Mouse (Mus musculus): ENCODE data around the gene Ddx18.

The Ddx18 gene

DNA sequence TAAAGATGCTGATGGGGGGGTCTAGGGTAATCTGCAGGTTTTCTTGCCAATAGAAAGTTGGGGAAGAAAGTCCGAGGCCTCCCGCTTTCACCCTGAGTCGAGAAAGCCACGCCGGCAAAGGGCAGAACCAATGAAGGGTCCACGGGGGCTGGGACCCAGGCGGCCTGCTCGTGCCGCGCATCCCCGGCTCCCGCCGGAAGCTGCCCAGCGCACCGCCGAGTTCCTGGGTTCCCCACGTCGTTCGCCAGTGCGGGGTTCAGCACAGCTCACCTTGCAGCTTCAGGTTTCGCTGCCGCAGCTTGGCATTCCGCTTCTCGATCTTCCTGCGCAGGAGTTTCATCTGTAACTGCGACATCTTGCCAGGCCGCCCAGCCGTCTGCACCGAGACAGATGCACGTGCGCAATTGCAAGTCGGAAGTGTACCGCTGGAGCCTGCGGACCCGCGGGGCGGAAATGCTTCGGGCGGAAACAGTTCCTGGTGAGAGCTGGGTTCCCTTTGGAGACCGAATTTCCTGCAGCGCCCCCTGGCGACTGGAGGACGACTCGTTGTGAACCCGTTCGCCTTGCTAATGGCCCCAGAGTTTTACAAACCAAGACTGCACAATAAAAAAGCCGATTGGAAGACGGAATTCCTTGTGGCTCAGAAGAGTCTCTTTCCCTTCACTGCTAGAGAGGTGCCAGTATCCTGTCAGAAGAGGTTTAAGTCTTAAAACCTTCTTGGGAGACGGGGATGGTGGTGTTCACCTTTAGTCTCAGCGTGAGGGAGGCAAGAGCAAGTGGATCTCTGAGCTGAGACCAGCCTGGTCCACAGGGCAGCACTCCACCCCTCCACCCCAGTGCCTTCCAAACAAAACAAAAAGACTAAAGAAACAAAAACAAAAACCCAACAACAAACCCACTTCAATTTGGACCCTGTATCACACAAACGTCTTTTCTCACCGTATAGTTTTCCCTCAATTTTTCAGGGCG, at the start of gene Ddx18:
Ddx18 (minus strand) TSS at position 469 of the 969 bp plus-strand sequence.
- peak; percentile 97 for DNase-seq (ENCODE audit: low read depth, low spot score)

DNA sequence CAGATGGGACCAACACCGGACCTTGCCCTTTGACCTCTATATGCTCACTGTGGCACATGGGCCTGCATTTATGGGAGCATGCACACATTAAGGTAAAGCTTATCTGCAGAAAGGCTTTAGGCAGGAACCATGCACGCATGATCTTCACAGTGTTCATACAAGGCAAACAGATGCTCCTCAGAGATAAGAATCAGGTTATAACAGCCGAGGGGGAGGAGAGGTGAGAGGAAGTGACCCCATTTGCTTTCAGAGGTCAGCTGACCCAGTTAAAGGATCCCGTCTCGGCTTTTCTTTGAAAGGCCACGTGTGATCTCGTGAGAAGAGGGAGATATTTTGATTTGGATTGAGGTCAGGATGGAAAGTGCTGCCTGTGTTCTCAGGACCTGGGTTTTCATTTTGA, 40.2 kb upstream of the Ddx18 start:
- peak; percentile 18 for DNase-seq (ENCODE audit: low read depth, low spot score)

DNA sequence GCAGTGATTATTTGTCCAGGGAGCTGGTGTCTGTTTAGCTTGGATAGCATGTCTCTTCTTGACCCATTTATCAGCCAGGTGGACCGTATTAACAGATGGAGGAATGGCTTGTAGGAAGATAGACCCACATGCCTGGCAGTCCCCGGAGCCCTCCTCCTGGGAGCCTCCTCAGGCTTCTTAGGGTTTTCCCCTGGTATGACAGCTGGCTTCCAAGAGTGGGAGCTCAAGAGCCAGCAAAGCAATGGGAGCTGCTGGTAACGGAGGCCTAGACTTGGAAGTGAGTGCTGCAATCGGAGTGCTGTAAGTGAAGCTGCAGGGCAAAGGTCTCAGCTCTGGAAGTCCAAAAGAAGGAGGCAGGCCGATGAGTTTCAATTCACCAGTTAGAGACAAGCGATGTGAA, 37.3 kb upstream of the Ddx18 start:
- DNase-seq (ENCODE audit: low read depth, low spot score) = peak; percentile 36

DNA sequence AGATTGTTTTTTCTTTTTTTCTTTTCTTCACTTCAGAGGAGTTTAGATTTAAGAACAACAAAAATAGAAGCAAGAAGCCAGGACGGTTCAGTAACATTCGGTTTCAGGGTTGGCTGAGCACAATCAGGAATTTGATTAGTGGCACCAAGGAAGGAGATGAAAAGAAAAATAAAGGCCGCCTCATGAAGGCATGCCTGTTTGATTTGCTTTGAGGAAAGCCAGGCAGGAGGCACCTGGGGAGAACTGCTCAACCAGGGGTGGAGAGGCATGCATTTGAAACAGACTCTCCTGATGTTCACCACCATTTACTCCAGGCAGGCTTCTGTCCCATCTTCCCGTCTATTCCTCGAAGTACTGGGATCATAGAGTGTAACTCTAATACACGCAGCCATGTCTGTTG, 34.1 kb upstream of the Ddx18 start:
- no peak for DNase-seq (ENCODE audit: low read depth, low spot score)

DNA sequence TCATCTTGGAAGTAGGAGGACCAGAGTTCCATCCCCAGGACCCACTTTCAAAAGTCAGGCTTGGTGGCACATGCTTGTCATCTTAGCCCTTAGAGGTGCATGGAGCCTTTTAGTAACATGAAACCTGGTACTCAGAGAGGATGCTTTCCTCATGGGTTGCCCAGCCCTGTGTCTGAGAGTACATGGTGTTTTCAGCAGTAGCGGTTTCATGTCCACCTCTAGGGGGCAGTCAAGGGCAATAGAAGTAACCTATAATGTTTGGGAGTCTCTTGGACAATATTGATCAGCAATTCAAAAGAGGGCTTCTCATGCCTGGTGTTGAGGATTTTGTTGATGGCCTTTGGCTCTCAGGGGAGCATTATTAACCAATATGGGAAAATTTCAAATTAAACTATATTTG, 33.3 kb upstream of the Ddx18 start:
- DNase-seq (ENCODE audit: low read depth, low spot score) = peak; percentile 77

DNA sequence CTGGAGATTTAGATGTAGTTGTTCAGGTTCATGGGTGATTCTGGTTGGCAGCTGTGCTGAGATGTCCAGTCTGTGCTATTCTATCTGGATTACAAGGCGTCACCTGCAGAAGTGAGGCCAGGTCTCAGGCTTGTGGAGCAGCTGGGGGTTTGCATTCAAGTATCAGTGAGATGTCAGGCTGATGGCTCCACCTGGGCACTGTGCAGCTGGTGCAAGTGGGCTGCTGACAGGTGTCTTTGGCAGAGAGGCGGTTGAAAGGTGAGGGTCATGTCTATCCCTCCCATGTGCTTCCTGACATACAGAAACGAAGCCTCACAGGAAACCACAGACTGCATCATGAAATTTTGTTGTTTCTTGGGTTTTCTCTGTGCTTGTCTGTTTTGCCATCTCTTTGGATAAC, 30.6 kb upstream of the Ddx18 start:
- DNase-seq (ENCODE audit: low read depth, low spot score) = no peak

DNA sequence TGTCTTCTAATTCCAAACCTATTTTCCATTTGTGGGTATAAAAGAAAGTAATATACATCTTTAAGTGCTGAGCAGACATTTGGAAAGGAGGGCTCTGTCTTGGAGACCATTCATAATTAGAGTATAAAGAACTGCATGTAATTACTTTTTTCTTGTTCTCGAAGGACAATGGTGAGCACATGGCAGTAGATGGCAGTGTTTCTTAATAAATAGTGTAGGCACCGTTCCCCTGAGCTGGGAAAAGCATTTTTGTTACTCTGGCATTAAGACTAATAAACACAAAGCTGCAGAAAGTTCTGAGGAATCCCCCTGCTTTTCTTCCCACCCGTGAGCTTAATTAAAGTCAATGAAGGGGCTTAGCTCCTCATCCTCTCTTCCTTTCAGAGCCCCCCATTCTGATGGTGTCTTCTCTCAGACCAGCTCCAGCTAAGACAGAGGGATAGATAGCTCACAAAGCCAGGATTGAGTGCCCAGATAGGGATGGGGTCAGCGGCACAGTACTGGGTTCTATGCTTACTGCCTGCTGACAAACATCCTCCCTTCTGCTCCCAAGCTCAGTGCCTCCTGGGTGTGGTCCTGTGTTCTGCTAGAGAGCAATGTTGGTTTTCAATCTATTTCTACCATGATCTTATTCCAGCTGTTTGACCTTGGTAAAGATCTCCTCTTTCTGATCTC, 29.3 kb upstream of the Ddx18 start:
- DNase-seq (ENCODE audit: low read depth, low spot score) = no peak

DNA sequence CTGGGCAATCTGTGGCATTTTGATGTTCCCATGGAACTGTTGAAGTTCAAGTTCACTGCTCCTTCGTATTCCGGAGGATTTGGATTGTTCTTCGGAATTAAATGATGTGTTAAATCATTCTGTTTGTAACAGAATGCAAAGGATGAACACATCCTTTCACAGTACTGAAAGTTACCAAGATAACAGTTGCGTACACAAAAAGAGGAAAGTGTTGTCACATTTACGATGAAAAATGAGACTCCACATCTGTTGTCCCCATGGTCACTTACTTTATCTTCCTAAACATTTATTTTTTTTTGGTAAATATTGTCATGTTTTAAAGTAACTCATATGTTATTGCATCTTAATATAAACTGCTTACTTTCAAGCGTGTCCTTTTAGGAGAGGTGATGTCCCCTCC, 17.0 kb upstream of the Ddx18 start:
- DNase-seq (ENCODE audit: low read depth, low spot score) = no peak

DNA sequence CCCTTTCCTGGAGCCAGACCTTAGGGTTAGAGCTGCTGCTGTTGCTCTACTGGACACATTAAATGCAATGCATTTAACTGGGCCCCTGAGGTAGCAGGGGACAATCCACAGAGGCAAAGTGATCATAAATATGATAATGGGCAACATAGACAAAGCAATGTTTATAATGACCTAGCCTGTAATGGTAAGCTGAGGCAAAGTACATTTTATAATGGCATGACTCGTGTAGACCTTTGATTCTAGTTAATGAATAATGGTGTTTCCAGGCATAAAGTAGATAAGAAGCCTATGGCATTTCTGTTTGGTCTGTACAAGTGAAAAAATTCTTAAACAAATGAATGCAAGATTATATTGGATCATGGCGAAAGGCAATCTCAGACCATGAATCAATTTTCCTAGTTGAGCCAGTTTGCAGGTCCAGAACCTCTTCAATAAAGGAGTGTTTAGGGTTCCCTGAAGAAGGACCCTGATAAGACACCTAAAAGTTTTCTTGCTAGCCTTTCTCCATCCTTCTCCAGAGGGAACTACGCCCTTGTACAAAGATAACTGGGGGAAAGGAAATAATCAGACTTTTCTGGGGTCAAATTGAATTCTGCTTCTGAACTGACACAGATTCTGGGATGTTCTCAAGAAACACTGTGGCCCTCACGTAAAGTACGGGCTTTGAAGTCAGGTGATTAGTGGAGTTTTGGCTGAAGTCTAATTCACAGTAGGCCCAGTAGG, 13.5 kb upstream of the Ddx18 start:
- DNase-seq (ENCODE audit: low read depth, low spot score) = no peak

DNA sequence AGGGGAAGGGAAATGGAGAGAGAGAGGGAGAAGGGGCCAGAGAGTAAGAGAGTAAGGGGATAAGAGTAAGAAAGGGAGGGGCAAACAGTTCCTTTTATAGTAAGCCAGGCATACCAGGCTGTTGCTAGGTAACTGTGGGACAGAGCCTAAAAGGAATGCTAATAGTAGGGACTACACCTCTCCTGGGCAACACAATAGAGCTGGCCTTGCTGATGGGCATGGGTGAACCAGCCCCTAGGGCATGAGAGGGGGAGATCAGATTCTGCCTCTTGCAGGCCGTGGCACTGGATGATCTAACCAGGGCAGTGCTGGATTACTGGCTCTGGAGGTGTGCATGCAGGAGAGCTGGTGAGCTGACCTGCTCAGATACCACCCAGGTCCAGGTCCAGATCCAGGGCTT, 9.7 kb upstream of the Ddx18 start:
- DNase-seq (ENCODE audit: low read depth, low spot score) = no peak

DNA sequence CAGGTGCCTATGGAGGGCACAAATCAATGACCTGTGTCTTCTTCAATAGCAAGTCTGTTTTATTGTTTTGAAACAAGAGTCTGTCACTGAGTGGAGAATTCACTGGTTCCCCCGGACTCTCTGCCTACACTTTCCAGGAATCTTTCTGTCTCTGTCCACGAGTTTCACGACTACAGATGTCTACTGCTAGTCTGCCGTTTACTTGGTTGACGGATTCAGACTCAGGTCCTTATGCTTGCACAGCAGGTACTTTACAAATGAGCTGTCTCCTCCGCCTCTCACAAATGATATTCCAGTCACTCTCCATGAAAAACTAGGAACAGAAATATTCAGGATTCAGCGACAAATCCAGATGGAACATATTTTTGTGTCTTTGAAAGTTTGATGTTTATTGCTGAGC, 2.7 kb upstream of the Ddx18 start:
- DNase-seq (ENCODE audit: low read depth, low spot score) = no peak

DNA sequence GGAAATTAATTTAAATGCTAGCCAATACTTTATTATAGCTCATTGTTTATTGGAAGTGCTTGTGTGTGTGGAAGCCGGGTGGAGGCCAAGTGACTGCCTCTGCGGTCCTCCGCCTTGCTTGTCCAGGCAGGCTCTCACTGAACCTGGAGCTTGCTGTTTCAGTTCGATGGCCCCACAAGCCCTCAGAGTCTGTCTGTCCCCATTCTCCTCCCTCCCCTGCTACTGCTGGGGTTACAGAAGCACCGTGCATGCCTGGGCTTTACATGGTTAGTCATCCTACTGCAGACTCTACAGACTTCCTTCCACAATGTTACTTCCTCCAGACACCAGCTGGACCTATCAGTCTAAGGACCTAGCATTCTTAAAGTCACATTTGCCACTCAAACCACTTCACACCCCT, 9.9 kb downstream of the Ddx18 start:
- no peak for DNase-seq (ENCODE audit: low read depth, low spot score)

DNA sequence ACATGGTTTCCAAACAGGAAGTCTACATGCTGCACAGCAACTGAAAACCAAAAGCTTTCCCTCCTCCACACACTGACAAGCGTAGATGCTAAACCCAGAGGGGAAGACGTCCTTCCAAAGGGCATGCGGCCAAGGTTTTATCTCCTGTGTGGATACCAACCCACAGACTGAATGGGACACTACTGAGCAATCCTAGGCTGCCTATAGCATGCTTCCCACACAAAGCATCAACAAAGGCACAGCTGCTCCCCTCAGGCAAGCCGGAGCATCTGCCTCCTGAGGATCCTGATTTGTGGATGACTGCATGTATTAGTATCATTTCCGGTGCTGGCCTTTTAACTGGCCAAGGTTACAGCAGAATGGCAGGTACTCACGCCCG, 16.3 kb downstream of the Ddx18 start:
- DNase-seq (ENCODE audit: low read depth, low spot score) = no peak

DNA sequence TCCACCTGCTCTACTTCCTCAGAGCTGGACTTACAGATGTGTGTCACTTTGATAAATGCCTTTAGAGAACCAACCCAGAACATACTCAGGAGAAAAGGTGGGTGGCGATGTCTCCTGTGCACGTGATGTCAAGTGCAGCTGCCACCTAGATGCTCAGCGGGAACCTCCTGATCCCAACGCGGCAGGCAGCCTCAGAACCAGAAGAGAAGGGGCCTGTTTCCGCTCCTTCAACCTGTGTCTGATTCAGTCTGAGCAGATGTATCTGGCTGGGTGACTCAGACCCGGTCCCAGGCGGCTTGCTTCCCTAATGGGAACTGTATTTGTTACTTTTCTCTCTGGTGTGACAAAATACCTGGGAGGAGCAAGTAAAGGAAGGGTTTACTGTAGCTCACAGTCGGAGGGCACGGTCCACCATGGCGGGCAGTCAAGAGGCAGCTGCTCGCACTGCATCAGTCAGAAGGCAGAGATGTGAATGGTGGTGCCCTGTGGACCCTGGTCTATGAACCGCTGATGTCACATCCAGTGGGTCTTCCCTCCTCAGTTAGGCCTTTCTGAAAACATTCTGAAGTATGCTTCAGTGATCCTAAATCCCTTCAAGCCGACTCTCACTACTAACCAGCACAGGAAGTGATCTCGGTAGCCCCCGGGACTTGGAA, 16.9 kb downstream of the Ddx18 start:
- DNase-seq (ENCODE audit: low read depth, low spot score) = no peak

DNA sequence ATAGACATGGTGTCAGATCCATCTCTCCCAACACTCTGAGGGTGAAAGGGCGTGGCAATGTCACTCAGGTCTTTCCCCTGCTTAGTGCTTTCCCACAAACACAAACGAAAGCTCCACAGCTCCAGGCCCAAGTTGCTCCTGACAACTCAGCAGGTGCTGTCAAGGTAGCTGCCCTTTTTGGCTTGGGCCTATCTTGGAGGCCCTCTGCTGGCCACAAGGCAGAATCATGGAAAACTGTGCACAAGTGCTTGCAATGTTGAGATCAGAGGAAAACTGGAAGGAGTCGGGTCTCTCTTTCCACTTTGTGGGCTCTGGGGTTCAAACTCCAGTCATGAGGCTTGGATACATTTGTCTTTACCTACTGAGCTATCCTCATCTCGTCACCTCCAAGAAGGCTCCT, 18.3 kb downstream of the Ddx18 start:
- DNase-seq (ENCODE audit: low read depth, low spot score) = no peak

DNA sequence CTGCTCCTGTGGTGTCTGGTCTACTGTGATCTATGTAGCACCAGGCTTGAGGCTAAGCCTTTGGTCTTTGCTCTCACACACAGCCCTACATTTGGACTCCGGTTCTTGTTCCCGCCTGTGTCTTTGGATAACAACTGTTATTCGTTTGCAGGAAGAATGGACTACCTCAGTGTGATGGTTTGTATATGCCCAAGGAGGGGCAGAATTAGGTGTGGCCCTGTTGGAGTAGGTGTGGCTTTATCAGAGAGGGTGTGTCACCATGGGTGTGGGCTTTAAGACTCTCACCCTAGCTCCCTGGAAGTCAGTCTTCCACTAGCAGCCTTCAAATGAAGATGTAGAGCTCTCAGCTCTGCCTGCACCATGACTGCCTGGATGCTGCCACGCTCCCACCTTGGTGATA, 19.1 kb downstream of the Ddx18 start:
- DNase-seq (ENCODE audit: low read depth, low spot score) = no peak

DNA sequence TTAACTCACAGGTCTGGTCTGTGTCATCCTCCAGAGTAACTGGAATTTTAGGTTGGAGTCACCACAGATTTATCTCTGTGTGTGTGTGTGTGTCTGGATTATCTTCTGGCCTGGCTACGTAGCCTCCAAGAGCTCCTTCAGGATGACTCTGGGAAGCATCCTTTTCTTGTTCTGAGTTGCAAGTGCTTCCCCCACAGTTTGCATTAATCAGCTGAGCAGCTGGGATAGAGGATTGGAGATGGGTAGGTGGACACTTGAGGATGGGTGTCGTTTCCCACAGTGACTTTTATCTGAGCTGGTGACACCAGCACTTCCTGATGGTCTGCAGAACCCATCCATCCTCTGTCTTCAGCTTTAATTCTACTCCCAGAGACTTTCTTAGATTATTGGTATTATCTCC, 20.9 kb downstream of the Ddx18 start:
- no peak for DNase-seq (ENCODE audit: low read depth, low spot score)

DNA sequence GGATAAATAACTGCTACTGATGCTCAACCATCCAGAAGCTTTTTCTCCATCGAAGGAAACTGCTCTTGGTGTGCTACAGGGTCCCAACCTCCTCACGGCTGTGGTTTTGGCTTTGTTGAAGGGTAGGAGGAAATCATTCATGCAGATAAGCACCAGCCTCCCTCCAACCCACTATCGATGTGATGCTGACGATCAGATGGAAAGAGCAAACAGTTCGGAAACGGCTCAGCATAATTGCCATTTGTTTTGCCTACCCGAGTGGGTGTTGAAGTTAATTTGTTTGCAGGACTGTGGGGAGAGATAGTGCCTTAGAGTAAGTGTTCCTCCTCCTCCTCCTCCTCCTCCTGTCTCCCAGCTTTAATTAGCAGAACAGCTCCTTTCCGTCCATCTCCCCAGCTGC, 27.4 kb downstream of the Ddx18 start:
- DNase-seq (ENCODE audit: low read depth, low spot score) = no peak

DNA sequence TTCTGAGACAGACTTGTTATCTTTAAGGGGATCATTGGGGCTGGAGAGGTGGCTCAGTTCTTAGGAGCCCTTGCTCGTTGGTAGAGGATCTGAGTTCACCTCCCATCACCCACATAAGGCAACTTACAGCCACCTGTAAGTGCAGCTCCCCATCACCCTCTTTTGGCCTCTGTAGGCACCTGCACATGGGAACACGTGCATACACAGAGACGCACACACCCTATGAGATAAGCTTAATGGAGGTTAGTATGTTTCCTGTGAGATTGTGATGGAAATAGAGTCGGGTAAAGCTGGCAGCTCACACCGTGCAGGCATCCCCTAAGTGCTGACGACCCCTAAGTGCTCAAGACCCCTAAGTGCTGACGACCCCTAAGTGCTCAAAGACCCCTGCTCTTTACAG, 36.4 kb downstream of the Ddx18 start:
- no peak for DNase-seq (ENCODE audit: low read depth, low spot score)

DNA sequence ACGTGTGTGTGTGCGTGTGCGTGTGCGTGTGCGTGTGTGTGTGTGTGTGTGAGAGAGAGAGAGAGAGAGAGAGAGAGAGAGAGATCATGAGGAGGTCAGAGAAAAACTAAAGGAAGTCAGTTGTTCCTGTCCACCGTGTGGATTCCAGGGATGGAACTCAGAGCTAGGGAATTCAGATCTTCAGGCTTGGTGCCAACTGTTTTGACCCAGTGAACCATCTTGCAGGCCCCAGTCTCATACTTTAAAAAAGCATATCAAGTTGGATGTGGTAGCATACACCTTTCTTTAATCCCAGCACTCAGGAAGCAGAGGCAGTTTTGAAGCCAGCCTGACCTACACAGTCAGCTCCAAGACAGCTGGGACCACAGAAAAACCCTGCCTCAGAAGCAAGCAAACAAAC, 38.5 kb downstream of the Ddx18 start:
- no peak for DNase-seq (ENCODE audit: low read depth, low spot score)

DNA sequence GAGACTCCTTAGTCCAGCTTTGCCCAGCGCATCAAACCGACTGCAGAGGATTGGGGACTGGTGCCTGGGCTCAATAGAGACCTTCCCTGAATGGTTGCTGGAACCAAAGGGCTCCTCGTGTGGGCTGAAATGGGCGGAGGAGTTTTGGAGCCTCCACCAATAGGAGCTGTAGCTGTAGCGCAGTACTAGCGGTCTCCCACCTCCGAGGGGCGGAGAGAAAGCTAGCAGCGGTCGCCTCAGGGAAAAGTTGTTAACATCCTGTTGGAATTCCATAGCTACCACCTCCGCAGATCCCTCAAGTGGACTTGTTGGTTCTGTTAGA, 39.4 kb downstream of the Ddx18 start, which contains the start of gene Htr5b:
Htr5b (minus strand) TSS at position 67 of the 322 bp plus-strand sequence.
- peak; percentile 76 for DNase-seq (ENCODE audit: low read depth, low spot score)

Measured in mesoderm, embryonic 11.5 days (tissue).